Mouse (Mus musculus) lung, adult 2 months (tissue): Measurements from ENCODE around the gene Urgcp.

Experiments
- CTCF ChIP-seq: fragments of 200-500 bp; IDR thresholded peaks from 2 replicates; pipeline ENCODE4 v1.5.1; 2011; ENCODE audit warnings: mild to moderate bottlenecking, low read length, control low read depth; ENCODE audit not compliant: insufficient read depth
- POLR2A ChIP-seq: fragments of 200-500 bp; IDR thresholded peaks from 2 replicates; pipeline ENCODE4 v1.6.1; 2011; ENCODE audit warnings: low read depth, mild to moderate bottlenecking, control low read depth, low read length, borderline replicate concordance; ENCODE audit errors: extremely low read depth

GRCm38 (mm10) chr11:5753755-5754154 lies 8.4 kb downstream of the Urgcp start:
- no peak for TF ChIP-seq CTCF
- TF ChIP-seq POLR2A = no peak
